Mouse (Mus musculus) heart, postnatal 10 days (tissue): Measurements from ENCODE around the gene Cpe. TPM values are rescaled to one million over a fixed set of nuclear protein-coding genes. Genes with fewer than 3 reads are reported as not detected.
"Not testable (repeated sequence)": the region's sequence is repeated elsewhere in the genome, so short reads cannot be mapped to it uniquely, and the experiment has no call there.

ENCODE experiments used
- DNase-seq, 2 experiments: peaks; one replicate each; pipeline ENCODE4 v3.0.0; 2021
- intact Hi-C: fragments of 180-260 bp; cut with DNase I; formaldehyde crosslinking; loops from one replicate; pipeline ENCODE4 v1.15.1; 2025
- total RNA-seq, 2 experiments: library from RNA; stranded (reverse); gene quantifications; 2 replicates each; pipeline ENCODE4 v1.2.3; 2021

Cpe gene
- total RNA-seq, 2 experiments from 2014 or later: 243 to 249 TPM

DNA sequence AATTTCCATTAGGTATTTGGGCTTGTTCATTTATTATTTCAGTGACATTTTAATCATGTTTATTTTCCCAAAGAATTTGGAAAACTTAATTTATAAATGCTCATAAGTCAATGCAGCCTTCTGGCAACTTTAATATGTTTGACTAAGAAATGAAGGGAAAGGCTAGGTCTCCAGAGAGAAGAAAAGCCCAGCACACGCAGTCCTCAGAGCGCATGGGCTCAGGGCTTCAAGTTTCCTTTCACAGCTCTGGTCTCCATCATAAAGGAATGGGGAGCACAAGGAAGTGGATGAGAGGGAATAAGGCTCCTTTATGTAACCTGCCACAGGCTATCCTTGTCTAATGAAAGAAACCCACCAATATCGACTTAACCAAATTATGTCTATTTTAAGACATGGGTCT is 10.4 kb downstream of the Cpe start:
- intact Hi-C loops: no loop called here
- no peak for DNase-seq

DNA sequence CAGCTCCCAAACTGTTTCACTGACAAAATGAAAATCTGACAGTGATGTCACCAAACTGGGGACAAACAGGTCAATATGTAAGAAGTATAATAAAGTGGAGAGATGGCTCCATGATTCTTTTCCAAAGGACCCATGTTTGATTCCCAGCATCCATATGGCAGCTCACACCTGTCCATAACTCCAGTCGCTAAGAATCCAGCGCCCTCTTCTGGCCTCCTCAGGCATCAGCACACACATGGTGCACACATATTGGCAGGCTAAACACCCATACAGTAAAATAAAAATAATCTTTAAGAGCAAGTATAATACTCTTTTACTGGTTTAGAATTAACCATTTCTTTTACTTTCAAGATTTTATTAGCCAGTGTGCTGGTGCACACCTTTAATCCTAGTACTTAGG is 16.5 kb downstream of the Cpe start:
- intact Hi-C loops: no loop called here

DNA sequence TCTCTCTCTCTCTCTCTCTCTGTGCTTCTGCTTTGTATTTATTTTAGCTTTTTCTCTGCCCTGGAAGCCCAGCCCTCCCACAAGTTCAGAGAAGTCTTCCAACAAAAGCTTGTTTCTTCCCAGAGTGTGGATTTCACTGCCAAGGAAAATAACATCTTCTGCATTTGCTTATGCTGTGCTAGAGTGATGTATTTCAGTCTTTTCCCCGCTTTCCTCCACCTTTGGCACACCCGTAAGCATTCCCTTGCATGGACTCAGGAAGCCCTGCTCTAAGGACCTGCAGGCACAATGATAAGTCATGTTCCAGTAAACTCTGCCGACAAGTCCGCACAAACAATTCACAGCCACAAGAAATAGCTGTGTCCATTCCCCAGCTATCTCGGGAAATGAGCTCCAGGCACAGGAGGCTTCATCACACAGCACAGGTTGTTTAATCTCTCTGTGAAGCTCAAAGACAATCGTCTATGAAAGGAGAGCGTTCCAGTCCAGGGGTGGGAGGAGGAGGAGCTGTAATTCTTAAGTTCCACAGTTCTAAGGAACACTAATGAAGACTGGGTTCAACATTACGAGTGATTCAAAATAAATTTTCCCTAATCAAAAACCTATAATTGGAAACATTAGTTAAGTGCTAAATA is 17.8 kb downstream of the Cpe start:
- peak in 1 of 2 experiments; percentile 38 for DNase-seq
- intact Hi-C loops: loop anchor here (2.0 kb wide), 1 partner anchor 18 kb away; the partner anchor contains the start of gene Cpe

More for the DNA sequence above, 16.5 kb downstream of the Cpe start:
- no peak for DNase-seq

DNA sequence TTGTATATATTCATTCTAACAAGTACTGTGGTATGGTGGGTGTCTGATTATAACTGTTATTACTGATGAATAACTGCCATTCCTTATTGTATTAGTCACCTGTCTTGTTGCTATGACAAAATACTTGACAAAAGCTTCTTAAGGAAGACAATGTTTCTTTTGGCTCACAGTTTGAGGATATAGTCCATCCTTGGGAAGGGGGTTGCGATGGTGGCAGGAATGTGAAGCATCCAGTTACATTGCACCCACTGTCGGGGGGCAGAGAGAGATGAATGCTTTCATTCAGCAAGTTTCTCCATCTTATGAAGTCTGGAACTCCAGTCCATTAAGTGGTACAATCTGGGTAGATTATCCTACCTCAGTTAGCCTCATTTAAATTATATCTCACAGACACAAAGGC is 19.9 kb downstream of the Cpe start:
- intact Hi-C loops: no loop called here
- no peak for DNase-seq

DNA sequence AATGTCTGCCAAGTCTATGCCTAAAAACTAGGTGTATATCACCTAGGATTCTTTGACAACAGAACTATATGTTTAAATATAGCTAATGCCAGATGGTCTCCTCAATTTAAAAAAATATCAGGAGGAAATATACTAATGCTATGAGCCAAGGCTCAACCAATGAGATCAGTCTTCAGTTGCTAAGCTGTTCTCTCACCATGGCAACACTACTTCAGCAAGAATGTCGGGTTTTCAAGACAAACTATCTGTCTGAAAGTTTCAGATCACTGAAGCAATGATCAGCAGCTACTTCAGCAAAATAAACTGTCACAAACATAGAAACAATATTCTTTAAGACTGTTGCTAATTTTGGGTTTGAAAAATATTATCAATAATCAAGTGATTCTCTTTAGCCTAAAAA is 20.9 kb downstream of the Cpe start:
- DNase-seq: no peak
- intact Hi-C loops: no loop called here

DNA sequence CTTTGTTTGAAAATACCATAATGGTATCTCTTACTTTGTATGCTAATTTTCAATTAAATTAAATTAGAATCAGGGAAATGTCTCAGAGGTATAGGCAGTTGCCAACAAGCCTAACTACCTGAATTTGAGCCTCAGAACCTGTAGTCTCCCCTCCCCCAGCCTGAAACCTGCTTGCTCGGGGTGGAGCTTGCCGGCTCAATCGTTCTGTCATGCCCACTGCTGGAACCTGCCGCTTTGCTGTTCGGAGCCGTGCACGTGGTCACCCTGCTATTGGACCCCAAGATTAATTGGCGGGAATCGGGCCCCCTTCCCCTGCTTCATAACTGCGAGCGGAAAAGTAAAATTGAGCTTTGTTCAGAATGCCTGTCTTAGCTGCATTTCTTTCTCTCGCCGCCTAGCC is 26.5 kb downstream of the Cpe start:
- not testable (repeated sequence) for DNase-seq
- intact Hi-C loops: loop anchor here (2.0 kb wide), 2 partner anchors 14 to 18 kb away; no protein-coding TSS in a partner anchor

DNA sequence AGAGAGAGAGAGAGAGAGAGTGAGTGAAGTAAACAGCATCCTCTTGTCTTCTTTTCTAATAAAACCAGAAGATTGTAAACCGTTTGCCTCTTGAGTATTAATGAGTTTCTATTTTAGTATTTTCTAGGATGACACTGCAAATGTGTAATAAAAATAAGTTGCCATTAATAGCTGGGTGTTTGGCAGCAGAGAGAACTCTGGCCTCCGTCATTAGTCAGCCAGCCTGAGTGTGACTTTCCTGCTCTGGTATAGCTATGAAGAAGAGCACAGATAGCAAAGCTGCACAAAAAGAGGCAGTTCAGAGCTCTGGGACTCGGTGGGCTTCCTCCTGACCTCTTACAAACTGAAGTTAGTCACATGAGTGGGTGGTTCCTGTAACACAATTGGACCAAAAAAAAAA is 27.3 kb downstream of the Cpe start:
- DNase-seq: peak; percentile 44 to 57
- intact Hi-C loops: no loop called here

DNA sequence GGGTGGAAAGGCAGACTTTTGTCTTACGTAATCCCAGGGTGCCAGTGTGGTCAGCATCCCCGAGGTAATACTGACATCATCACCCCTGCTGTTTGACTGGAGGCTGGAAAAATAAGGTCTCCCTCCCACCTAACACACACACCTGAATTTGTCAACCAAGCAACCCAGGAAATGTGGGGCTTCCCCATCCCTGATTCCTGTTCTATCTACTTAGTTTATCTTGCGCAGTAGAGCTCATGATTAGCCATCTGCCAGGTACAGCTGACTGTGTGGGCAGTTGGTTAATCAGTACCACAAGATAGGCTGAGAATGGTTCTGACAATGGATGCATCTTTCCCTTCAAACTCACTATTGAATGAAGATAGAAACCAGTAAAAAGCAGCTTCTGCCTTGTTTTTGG is 28.0 kb downstream of the Cpe start:
- DNase-seq: no peak
- intact Hi-C loops: no loop called here

DNA sequence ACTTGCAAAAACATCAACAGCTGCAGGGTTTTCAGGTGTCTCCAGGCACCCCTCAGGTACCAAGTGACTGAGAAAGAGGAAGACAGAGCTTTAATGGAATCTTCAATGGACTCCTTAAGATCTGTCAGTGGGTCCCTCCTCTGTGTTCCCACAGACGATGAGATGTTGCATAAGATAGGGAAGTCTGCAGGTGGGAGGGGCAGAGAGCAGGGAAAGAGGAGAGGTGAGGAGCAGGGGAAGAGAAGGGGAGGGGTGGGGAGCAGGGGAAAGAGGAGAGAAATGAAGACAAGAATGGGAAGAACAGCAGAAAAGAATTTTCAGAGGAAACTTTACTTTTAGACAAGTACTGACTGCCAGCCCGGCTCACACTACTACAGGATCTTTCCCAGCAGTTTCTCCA is 28.5 kb downstream of the Cpe start:
- no peak for DNase-seq
- intact Hi-C loops: no loop called here

DNA sequence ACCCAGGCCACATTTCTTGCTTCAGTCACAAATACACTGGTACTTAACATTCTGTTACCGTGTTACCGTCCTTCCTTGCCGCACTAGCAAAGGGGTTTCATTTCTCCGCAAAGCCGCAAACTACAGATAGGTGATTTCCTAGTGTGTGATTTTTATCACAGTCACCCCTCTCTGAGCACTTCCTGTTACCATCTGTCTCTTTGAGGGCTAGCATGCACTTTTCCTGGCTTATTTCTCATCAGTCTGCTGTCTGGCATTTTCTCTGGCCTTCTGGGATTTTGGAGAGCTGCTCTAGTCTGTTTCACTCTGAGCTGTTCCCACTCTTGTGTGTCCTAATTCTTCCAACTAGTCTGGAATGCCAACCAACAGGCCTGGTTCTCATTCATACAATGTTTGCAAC is 33.8 kb downstream of the Cpe start:
- no peak for DNase-seq
- intact Hi-C loops: no loop called here

DNA sequence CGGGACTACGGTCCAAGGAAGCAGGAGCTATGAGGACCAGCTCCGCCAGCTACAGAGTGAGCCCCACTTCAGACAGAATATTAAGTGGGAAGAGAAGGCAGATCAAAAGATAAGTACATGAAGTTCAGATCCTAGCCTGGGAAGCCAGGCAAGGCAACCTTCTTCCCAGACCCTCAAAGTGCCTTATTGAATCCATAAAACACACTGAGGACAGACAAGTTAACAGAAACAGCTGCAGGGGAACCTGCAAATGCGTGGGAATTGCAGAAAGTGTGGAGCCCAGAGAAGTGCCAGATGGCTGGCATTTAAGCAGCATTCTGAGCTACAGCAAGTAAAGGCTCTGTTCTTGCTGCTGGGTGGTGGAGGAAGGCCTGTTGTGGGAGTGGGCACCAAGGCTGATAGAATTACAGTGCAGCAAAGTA is 34.9 kb downstream of the Cpe start:
- intact Hi-C loops: no loop called here
- DNase-seq: no peak

DNA sequence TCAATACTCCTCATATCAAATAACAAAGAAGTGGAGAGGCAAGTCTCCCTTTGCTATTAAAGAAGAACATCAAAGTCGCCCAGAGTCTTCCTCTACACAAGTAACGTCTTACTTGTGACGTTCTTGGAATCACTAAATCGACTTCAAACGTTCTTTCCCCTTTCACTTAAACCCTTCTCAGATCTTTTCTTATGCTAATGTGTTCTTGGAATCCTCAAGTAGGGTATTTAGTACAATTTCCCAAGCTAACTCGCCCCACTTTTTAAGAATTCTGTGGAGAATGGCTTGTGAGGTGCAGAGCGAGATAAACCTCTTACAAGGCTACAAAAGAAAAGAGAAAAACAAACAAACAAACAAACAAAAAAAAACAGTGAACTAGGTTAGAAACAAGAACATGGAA is 35.3 kb downstream of the Cpe start:
- no peak for DNase-seq
- intact Hi-C loops: no loop called here

DNA sequence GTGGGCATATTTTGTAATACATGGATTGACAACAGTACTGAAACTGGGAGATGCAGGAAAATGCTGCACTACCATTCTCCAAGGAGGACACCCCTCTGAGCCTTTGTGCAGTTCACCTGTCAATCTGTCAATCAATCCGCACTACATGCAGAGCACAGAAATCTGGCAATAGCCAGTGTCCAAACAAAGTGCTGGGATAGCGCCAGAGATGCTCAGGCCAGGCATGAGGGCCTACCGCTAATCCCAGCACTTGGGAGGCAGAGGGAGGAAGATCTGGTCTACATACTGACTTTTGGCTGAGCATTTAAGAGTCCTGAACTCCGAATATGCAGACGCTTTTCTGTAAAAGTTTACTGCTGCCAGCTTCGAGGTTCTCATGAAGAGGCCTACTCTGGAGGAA is 37.0 kb downstream of the Cpe start:
- no peak for DNase-seq
- intact Hi-C loops: no loop called here

DNA sequence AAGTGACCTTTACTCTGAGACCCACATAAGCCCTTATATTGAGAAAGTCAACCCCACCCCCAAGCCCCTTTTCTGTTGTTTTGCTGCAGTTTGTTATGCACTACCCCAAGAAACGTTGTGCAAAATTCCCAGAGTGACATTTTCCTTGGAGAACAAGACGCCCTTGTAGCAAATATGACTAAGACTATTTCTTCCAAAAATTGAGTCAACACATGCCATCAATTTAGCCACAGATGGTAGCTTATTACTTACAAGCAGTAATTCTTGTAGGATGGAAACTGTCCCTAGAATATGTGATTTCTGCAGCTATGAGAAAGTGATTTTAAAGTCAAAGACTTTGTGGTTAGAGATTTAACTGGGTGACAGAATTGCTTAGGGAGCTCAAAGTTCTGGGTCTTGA is 37.8 kb downstream of the Cpe start:
- intact Hi-C loops: no loop called here
- DNase-seq: no peak

DNA sequence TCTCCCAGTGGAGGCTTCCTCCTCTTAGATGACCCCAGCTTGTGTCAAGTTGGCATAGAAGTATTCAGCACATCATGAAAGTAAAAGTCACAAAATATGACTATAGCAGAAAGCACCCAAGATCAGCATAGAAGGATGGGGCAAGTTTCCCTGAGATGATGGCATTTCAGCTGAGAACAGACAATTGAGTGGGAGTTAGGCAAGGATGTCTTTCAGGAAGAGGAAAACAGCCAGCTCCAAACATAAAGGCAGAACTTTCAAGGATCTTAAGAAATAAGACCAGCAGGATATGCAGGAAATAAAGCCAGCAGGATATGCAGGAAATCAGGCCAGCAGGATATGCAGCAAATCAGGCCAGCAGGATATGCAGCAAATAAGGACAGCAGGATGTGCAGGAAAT is 40.6 kb downstream of the Cpe start:
- DNase-seq: no peak
- intact Hi-C loops: no loop called here

DNA sequence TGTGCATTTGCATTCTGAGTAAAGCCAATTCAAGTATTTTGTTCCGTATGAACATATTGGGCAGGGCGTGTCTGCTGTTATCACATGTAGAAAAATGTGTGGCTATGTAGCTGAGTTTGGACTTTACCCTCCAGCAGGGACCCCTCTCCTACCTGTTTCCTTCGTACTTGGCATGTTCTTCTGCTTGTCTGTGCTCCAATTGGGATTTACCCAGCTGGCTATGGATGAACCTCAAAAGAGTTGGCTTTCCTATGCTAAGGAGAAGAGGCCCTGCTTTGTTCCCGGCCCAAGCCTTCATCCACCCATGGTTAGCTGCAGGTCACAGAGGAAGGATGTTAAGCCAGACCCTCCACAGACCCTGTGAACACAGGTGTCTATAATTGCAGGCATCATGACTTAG is 44.8 kb downstream of the Cpe start:
- intact Hi-C loops: loop anchor here (2.0 kb wide), 1 partner anchor 19 kb away; no protein-coding TSS in a partner anchor
- no peak for DNase-seq

DNA sequence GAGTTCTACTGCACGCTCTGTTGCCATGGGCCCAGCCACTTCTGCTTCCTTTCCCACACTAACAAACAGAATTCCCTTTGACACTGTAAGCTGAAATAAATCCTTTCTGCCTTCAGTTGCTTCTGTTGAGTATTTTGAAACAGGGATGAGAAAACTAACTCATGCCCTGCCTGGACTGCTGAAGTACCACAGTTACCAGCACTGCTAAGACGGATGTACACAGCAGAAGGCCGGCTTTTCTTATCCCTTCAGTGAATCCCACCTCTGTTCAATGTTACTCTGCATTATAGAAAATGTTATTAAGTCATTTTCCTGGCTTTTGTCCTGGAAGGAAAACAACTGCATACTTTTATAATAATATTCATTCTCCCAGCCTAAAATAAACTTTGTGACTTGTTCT is 45.7 kb downstream of the Cpe start:
- intact Hi-C loops: no loop called here
- DNase-seq: no peak

DNA sequence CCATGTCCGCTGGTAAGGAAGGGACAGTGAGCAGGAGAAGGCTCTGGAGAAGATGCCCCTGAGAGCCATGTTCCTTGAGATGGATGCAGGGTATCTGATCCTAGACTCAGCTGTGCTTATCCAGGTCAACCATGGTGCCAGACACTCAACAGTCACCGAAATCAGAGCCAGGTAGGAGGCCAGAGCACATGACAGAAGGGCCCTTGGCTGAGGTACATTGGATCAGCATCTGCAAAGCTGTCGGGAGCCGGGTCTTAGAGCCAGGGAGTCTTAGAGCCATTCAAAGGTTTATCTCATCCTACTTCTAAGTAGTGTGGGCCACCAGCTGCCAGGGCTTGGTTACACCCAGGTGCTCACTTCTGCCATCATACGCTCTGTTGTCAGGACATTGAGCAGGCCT is 46.4 kb downstream of the Cpe start:
- no peak for DNase-seq
- intact Hi-C loops: no loop called here

DNA sequence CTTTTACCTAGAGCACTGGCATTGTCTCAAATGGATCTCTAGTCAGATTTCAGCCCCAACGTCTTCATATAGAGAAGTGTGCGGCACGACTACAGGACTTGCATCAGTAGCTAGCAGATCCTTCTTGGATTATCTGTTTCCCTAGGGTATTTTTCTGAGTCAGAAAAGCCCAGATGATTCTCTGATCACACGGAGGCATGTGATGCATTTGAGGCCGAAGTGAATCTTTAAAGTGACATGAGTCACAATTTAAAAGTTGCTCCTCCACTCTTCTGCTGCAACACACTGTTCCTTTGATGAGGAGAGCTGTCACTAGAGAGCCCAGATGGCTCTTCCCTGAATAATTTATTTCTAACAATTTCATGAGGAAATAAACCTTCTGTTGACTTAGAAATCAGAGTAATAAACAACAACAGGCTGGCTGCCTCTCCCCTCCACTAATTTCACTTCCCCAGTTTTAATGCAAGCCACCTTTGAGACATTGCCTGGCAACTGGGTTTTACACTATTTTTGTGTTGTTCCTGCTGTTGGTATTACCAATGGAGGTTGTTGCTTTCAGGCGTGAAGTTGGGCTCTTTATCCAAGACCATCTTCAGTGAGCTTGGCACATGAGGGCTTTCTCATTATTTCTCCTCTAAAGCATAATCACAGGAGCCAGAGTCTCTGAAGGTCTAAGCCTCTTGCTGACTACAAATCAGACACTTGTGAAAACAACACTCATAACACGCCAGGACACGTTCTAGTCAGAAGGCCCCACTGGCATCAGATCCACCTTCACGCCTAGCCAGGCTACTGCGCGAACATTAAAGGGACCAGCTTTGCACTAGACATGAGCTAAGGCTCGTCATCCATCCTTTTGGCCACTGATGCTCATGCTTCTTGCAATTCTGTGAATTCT is 48.5 kb downstream of the Cpe start:
- intact Hi-C loops: no loop called here
- DNase-seq: no peak

DNA sequence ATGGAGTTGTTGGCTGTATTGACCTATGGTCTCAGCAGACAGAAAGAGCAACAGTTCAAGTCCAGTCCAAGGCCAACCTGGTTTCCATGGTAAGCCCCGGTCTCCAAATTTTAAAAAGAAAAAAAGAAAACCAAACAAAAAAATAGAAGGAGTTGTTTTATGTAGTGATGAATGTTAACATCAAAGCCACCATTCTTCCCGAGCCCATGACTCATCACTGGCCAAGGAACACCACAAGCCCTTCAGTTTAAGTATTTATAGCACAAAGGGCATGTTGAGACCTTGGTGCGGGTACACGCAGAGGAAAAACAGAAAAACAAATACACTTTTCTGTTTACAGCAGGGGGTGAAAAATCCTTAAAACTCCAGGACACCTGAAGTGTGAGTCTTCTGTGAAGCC is 49.5 kb downstream of the Cpe start:
- DNase-seq: peak; percentile 38 to 40
- intact Hi-C loops: no loop called here

DNA sequence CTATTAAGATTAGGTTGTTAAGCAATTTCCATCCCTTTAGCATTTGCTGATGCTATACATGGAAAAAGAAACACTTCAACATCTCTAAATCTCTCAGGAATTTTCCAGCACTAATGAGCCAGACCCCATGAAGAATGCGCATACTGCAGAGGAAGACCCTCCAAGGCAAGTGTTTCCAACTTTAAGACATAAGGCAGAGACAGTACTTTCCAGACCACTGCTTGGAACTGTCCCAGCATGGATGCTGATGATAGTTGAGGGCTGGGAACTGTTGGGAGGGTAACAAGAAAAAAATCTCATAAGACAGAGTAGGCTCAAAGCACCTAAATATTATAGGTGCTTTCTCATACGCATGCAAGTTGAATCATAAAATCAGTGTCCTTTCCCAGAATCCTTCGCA is 50.1 kb downstream of the Cpe start:
- DNase-seq: no peak
- intact Hi-C loops: no loop called here

DNA sequence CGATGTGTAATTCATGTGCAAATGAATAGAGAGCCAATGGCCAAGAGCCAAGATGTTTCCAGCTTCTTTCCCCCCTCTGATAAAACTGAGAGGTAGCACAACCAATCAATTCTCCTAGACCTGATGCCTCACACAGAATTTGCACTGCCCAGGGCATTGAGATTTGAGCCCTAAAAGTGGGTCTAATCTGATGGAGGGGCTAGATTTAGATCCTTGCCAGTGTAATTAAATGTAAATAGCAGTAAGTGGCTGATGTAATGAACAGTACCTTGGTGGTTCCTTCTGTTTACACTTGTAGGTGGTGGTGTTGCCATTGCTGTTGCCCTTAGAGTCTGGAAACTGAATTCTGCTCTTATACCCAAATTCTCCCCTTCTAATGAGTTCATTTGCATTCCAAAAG is 52.3 kb downstream of the Cpe start:
- no peak for DNase-seq
- intact Hi-C loops: no loop called here
